In genomic region chr6:115684271-115684670, GRCm38 (mm10) we compare ENCODE assay signal across 1 mouse cellular context.
TF ChIP-seq lines count a peak whose summit lies in the region.

No protein-coding gene starts in this region.

TF ChIP-seq in MEL, 35 proteins besides CTCF, POLR2A, EP300 and RAD21:
- TF ChIP-seq TCF12 (IDR thresholded peaks at IDR 0.05; ENCODE audit: low read depth, low read length) (no peak), MYC (IDR thresholded peaks at IDR 0.05; ENCODE audit: low read depth, low read length) (no peak)
